Mouse (Mus musculus): ENCODE measurements around the gene Prdx2.

The Prdx2 gene

DNA sequence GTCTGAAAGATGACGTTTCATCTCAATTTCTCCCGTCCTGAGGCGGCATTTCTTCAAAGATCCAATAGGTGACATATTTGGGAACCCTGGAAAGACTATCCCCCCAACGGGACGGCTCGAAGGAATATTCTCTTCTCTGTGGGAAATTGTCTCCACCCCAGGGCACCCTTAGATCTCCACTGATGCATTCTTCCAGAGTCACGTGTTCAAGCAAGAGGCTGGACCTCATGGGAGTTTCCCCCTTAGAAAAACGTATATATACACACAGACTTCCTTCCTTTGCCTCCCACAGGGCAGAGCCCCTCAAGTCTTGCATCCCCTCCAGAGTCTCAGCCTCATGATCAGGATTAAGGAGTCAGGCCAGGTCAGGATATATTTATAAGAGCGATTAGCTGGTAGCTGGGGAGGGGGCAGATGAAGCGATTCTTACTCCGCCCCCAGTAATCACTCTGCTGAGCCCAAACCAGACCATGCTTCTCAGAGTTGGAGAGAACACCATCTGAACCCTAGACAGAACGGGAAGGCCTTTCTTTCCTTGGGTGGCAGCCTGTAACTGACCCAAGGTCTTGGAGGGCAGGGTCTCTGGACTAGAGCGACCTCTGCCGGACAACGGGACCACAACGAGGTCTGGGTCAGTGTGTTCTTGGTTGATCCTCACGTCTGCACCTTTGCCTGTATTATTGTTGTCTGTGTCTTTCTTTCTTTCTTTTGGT lies 22.7 kb upstream of the Prdx2 start, which contains the start of gene Rtbdn:
TSS of gene Rtbdn (plus strand) at position 464 of the 713 bp plus-strand sequence.
- peak; percentile 45; the same call in 1 of the 2 replicates for ATAC-seq (ENCODE audit: insufficient number of reproducible peaks, low FRiP score, low TSS enrichment)

DNA sequence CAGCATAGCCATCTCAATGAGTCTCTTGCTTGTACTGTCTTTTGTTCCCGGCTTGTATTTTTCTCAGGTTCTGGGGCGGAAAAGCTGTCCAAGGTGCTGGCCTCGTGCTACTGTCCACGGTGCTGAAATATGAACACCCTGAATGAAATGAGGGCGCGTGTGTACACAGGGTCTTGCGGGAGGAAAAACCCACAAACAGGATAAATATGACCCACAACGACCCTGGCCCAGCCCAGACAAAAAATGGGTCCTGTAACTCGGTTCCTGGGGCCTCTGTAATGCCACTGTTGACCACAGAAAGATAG lies 22.2 kb upstream of the Prdx2 start:
- ATAC-seq (ENCODE audit: insufficient number of reproducible peaks, low FRiP score, low TSS enrichment), result no peak

DNA sequence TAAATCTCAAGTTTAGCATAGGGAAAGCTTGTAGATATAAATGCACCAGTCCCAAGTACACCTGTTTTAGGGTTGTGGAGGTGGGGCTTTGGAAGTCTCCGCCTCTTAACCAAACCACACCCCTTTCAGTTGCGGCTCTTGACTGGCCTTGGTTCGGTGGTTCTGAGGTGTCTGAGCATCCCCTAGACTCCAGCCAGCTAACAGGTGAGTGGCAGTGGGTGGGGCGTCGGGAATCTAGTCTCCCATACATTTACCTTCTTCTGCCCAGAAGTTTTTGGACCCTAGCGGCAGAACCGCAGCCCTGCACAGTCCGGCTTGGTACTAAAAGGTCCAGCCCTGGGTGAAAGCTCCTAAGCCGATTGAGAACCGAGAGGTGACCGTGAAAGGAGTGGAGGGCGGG lies 19.6 kb upstream of the Prdx2 start:
- no peak for ATAC-seq (ENCODE audit: insufficient number of reproducible peaks, low FRiP score, low TSS enrichment)

DNA sequence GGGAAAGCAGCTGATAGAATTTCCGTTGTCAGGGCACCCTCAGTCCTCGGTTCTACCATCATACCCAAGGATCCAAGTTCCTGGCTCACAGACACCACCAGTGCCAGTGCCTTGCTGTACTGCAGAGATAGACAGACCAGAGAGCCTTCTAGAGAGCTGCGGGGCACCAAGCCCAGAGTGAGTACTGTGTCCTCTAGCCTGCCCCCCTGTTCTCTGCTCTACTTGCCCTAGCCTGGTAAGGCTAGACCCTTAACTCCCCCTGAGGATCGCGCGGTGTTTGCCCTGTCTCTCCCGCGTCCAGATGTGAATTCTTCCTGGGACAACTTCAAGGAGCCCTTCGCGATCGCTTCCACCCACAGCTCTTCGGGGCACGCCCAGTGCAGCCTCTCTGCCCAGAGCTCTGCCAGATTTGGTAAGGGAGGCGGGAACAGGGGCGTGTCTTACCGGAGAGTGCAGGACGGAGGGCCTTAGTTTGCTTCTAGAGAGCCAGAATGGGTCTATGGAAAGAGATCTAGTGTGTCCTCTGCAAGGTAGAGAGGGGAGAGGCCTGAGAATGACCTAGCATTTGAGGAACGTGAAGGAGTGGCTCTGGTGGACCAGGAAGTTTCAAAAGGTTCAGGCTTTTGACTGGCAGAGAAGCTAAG lies 16.7 kb upstream of the Prdx2 start:
- no peak for ATAC-seq (ENCODE audit: insufficient number of reproducible peaks, low FRiP score, low TSS enrichment)

DNA sequence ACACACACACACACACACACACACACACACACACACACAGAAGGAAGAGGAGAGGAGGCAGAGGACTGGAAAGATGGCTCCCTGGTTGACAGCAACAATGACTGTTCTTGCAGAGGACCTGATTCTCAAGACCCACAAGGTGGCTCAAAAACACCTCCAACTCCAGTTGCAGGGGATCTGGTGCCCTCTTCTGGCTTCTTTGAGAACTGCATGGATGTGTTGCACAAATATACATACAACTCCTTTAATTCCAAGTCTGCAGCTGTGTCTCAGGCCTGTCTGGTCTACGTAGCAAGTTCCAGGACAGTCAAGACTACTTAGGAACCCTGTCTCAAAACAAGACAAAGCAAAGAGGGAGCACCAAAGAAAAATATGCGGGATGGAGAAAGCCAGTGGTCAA lies 12.6 kb upstream of the Prdx2 start:
- ATAC-seq (ENCODE audit: insufficient number of reproducible peaks, low FRiP score, low TSS enrichment), result no peak

DNA sequence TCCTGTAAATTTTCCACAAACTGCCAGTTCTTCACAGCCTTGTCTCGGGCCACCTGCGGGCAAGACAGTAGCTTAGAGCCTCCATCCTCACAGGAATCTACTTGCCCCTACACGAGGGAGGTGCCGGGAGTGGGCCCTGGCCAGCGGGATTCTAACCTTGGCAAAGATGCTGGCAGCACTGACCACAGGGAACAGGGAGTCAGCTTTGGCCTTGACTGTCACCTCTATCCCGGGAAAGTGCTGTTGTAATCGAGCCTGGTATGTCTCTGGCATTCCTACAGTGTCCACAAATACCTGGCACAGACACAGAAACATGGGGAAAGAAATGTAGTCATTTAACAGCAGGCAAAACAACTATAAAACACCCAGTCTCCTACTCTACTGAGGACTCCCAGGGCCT lies 9.6 kb upstream of the Prdx2 start:
- ATAC-seq (ENCODE audit: insufficient number of reproducible peaks, low FRiP score, low TSS enrichment), result no peak

DNA sequence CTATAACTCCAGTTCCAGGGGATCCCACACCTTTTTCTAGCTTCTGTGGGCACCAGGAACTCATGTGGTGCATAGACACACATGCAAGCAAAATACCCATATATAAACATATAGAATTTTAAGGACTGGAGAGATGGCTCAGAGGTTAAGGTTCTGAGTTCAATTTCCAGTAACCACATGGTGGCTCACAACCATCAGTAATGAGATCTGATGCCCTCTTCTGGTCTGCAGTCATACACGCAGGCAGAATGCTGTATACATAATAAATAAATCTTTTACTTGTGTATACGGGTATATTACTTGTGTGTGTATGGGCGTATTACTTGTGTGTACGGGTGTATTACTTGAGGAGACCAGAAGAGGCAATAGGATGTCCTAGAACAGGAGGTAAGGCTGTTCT lies 5.4 kb upstream of the Prdx2 start:
- ATAC-seq (ENCODE audit: insufficient number of reproducible peaks, low FRiP score, low TSS enrichment), result no peak

DNA sequence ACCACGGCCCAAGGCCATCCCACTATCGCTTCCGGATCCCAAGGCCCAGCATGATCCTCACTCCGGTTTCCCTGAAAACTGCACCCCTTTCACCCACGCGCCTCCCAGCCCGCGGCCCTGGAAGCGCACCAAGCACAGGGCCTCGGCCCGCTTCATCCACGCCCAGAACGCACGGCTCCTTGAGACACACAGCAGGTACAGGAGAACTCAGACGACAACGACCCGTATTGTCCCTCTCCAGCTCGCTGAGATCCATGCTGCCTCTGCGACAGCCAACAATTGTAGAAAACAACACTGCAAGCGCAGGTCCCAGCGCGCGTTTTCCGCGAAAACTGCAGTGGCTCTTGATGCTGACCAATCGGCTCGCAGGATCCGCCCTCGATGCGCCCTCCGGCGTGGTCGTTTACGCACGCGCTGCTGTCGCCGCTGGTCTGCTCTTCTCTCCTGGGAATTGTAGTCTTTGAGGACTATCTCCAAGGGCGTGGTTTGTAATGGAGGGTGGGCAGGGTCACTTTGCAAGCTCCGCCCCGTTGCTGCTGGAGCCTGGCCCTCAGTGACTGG lies 3.6 kb upstream of the Prdx2 start:
- ATAC-seq (ENCODE audit: insufficient number of reproducible peaks, low FRiP score, low TSS enrichment), result peak; percentile 88

DNA sequence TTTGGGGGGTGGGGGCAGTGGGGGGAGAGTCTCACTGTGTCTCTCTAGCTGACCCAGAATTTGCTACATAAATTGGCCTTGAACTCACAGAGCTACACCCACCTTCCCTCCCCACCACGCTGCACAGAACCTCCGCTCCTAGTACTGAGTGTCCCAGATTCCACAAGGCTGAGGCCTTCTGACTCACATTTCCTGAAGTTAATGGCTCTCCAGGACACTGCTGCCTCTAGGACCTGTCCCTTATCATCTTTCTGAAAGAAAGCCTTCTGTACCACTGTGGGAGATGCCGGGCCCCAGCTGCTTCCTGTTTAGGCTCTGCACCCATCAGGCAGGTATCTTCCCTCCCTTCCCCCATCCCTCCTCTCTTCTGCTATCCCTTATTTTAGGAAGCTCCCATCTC lies 2.8 kb upstream of the Prdx2 start:
- ATAC-seq (ENCODE audit: insufficient number of reproducible peaks, low FRiP score, low TSS enrichment), result no peak

DNA sequence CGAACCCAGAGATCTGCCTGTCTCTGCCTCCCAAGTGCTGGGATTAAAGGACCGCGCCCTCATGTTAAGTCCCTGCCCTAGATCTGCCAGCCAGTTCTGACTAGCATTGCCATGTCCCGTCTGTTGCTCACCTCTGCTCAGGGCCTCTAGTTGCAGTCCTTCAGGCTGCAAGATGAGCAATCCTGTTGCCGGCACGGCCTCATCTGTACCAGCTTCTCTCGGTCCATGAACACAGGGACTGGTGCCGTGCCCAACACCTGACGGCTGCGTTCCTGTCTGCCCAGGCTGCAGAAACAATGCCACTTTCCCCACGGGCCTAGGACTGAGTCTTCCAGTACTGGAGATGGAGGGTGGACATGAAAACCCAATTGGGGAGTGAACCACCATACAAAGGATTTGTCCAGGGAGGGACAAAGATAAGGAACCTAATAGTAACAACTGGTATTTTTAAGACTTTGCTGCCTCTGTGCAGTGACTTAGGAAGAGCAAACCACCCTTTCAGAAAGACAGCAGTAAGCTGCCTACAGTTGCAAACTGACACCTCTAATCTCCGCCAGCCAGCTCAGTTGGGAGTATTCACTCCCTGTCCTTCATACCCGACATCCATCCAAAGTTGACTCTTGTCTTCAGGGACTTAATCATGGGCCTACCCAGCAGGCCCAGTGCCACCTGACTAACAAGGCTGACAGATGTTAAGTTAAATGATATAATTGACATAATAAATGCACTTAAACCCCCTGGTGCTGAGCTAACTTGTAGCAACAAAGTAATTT lies 1.7 kb upstream of the Prdx2 start:
- ATAC-seq (ENCODE audit: insufficient number of reproducible peaks, low FRiP score, low TSS enrichment), result no peak

DNA sequence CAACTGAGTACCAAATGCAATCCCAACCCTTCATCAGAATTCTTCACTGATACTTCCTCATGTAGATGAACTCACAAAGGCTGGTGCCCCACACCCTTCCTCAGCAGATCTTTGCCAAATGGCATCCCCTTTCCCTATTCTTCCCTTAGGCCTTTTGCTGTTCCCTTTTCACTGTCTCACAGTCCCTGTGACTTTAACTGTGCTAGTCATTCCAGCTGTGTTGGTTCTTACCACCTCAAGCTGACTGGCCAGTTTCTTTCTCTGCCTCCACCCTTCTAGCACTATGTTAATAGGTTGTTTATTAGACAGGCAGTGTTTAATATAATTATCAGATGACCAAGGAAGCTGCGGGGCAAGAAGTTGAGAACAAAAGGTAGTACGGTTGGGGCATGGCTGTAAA lies 737 bp upstream of the Prdx2 start:
- no peak for ATAC-seq (ENCODE audit: insufficient number of reproducible peaks, low FRiP score, low TSS enrichment)

DNA sequence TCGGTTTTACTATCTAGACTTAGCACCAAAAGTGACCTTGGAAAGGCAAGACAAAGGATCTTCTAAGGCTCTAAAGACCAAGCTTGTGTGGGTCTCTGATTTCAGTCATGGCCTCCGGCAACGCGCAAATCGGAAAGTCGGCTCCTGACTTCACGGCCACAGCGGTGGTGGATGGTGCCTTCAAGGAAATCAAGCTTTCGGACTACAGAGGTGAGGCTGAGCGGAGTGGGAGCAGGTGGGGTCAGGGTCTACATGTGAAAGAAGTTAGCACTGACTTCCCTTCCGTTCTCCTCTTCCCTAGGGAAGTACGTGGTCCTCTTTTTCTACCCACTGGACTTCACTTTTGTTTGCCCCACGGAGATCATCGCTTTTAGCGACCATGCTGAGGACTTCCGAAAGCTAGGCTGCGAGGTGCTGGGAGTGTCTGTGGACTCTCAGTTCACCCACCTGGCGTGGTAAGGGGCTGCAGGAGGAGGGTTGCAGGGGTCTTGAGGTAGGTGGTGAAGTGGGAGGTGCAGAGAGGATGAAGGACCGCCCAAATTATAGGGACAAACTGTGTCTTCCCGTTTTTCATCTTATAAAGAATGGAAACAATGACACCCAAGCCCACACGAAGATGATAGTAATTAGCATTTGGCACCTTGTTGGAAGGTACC lies 876 bp downstream of the Prdx2 start:
- ATAC-seq (ENCODE audit: insufficient number of reproducible peaks, low FRiP score, low TSS enrichment), result no peak

DNA sequence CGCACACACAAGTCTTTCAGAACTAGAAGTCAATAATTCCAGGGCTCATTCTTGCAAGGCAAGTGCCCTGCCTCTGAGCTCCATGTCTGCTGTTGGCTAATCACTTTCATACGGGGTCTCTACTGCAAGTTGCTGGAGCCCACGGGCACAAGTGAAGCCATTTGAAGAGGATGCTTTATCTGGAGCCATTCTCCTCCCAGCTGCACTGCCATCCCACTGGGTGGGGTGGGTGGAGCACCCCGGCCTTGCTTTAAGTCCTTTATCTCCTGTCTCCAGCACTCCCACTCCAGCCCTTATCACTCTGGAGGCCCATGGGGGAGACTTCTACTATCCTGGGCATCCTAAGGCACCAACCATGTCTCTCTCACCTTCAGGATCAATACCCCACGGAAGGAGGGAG lies 1.5 kb downstream of the Prdx2 start:
- no peak for ATAC-seq (ENCODE audit: insufficient number of reproducible peaks, low FRiP score, low TSS enrichment)

DNA sequence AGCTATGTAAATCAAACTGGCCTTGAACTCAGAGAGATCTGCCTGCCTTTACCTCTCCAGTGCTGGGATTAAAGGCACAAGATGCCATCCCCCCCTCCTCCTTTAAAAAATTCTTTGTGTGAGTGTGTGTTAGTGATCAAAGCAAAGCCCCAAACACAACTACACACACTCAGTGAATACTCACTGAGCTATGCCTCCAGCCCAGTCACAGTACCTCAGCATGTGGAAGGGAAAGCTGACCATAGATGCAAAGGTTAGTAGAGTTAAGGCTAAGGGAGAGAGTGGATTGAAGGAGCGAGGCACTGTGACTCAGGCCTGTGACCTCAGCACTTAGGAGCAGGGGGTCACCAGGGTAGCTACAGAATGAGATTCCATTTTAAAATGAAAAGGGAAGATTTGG lies 3.7 kb downstream of the Prdx2 start:
- ATAC-seq (ENCODE audit: insufficient number of reproducible peaks, low FRiP score, low TSS enrichment), result no peak

DNA sequence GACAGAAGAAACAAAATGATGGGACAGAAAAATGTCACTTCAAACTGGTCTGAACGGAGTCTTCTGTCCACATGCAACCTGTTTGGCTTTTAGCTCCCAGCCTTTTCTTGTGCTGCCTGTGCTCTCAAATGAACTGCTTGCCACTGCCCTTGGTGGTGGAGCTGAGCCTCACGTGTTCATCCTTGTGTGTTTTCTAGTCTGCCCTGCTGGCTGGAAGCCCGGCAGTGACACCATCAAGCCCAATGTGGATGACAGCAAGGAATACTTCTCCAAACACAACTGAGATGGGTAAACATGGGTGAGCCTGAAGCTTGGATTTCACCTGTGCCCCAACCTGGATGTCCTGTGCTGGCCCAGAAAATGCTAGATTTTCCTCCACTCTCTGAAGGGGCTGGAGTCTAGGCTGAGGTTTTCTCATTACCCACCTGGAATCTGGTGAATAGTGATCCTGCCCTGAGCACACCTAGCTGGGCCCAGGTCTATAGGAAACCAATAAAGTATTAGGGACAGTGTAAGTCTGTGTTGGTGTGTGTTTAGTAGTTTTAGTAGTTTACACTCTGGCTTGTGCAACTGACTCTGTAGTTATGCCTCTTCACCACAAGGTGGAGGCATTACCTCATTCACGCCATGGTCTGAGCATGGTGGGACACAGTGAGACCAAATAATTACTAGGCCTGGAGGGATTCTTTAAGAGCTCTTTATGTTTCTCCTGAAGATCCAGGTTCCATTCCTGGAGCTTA lies 4.6 kb downstream of the Prdx2 start:
- ATAC-seq (ENCODE audit: insufficient number of reproducible peaks, low FRiP score, low TSS enrichment), result no peak

DNA sequence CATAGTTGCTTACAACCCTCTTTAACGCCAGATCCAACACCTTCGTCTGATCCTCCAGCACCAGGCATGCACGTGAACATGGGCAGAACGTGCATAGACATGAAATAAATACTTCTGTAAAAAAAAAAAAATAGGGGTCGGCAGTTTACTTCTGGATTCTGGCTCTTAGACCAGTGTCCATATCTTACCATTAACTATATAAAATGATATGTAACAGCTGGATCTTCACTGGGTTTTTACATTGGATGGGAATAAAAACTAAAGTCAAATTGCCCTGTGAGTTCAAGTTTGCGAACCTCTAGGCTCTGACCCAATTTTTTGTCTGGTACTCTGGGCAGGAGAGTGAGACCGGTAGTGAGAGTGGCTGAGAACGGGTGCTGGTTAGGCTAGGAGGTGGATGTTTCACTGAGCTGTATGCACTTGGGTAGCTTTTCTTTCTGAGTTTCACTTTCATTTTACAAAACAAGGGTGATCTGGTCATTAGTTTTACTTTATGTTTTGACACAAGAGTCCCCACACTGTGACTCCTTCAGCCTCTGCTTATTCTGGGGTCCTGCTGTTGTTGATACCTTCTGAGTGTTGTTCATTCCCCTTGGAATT lies 5.3 kb downstream of the Prdx2 start:
- ATAC-seq (ENCODE audit: insufficient number of reproducible peaks, low FRiP score, low TSS enrichment), result no peak

DNA sequence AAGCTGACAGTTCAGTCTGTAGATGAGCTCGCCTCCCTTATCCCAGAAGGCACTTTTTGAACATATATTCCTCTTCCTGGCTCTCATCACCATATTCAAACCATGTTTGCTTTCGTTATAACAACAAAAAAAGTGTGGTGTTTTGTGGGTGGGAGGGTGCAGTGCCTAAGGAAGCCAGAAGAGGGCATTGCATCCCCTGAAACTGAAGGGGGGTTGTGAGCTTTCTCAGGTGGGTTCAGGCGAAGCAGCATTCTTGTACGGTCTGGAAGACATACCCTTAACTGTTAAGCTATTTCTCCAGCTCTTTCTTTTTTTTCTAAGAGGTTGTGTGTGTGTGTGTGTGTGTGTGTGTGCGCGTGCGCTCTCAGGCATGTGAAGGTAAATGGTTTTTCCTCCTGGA lies 6.0 kb downstream of the Prdx2 start:
- ATAC-seq (ENCODE audit: insufficient number of reproducible peaks, low FRiP score, low TSS enrichment), result no peak

DNA sequence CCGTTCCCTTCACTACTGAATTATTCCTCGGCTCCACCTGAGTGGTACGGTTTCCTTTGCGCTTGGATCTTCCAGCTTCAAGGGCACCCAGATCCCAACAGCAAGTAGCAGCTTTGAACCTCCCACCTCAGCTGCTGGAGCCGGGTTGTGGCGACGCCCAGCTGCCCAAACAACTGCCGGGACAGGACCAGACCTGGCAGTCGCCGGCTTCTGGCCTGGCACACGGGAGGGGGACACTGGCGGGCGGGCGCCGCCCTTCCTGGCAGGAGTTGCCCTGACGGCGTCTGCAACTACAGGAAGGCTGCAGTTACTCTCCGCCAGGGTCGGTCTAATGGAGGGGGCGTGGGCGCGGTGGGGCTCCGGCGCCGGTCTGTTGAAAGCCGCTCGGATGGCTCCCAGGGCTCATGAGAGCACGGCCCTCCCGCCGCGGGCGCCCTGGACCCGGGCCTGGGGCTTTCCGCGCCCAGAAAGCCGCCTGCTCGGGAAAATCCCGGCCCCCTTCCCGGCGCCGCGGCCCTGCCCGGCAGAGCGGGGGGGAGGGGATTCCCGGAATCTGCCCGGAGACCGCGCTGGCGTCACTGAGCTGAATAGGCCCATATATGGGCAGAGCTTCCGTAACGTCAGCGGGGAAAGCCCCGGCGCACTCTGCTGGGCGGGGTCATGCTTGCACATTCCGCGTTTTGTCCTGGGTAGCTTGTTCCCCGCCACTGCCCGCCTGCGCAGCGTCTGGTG lies 6.8 kb downstream of the Prdx2 start:
- ATAC-seq (ENCODE audit: insufficient number of reproducible peaks, low FRiP score, low TSS enrichment), result peak; percentile 65

DNA sequence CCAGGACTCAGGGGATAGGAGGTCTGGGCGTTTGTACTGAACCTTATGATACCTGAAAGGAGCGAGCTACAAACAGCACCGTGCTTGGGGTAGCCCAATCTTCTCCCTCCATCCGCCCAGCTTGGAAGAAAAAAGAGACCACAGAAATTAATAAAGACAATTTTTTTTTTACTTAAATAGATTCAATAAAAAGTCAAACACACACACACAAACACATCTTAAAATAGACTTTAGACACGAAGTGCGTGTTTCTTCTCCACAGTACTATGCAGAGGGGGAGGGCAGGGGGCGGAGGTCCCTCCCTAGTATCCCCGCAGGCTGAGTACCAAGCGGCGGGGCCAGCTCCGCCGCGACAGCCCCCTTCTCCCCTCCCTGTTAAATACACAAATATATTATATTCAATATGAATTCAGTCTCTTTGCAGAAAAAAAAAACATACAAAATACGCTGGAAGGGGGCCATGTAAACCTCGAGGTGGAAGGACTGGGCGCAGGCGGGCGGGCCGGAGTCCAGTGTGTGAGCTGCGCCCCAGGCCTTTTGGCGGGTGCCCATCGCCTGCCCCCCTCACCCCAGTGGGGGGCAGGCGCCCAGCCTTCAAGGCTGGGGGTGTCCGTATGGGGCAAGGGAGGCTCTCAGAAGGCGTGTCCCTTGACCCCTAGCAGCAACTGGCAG lies 7.5 kb downstream of the Prdx2 start:
- no peak for ATAC-seq (ENCODE audit: insufficient number of reproducible peaks, low FRiP score, low TSS enrichment)
